Mouse (Mus musculus) hindlimb bud, embryonic 11.5 days (tissue): ENCODE data around the gene Pdss2.
"Not testable (repeated sequence)": the region's sequence is repeated elsewhere in the genome, so short reads cannot be mapped to it uniquely, and the experiment has no call there.

Source experiments
- DNase-seq: peaks from one replicate; pipeline ENCODE4 v3.0.0-alpha.2; 2012; ENCODE audit warnings: low read depth, low spot score; ENCODE audit errors: extremely low spot score

Gene Pdss2

GRCm38 (mm10) chr10:43242215-43242614, 20.9 kb downstream of the Pdss2 start:
- no peak for DNase-seq

GRCm38 (mm10) chr10:43244262-43244806, 23.0 kb downstream of the Pdss2 start:
- DNase-seq: no peak

- no peak for DNase-seq
These were observed 24.3 kb downstream of the Pdss2 start for GRCm38 (mm10) chr10:43245461-43246200.

GRCm38 (mm10) chr10:43247994-43248393, 26.7 kb downstream of the Pdss2 start:
- no peak for DNase-seq

GRCm38 (mm10) chr10:43252324-43252723, 31.0 kb downstream of the Pdss2 start:
- DNase-seq: no peak

- not testable (repeated sequence) for DNase-seq
These were observed 35.7 kb downstream of the Pdss2 start for GRCm38 (mm10) chr10:43256965-43257364.

GRCm38 (mm10) chr10:43257500-43257899, 36.2 kb downstream of the Pdss2 start:
- not testable (repeated sequence) for DNase-seq

- DNase-seq: no peak
These were observed 50.0 kb downstream of the Pdss2 start for GRCm38 (mm10) chr10:43271318-43271717.

GRCm38 (mm10) chr10:43272381-43272780, 51.1 kb downstream of the Pdss2 start:
- no peak for DNase-seq

- DNase-seq: no peak
These were observed 51.8 kb downstream of the Pdss2 start for GRCm38 (mm10) chr10:43273057-43273456.

GRCm38 (mm10) chr10:43275446-43275845, 54.2 kb downstream of the Pdss2 start:
- DNase-seq: no peak

- DNase-seq: no peak
These were observed 54.9 kb downstream of the Pdss2 start for GRCm38 (mm10) chr10:43276116-43276659.

- DNase-seq: no peak
These were observed 56.2 kb downstream of the Pdss2 start for GRCm38 (mm10) chr10:43277266-43278145.

- DNase-seq: no peak
These were observed 58.5 kb downstream of the Pdss2 start for GRCm38 (mm10) chr10:43279637-43280288.

GRCm38 (mm10) chr10:43285541-43285940, 64.3 kb downstream of the Pdss2 start:
- DNase-seq: no peak

GRCm38 (mm10) chr10:43290638-43291230, 69.4 kb downstream of the Pdss2 start:
- no peak for DNase-seq

GRCm38 (mm10) chr10:43291333-43291736, 70.0 kb downstream of the Pdss2 start:
- no peak for DNase-seq

GRCm38 (mm10) chr10:43292454-43292853, 71.2 kb downstream of the Pdss2 start:
- DNase-seq: no peak

- DNase-seq: no peak
These were observed 73.0 kb downstream of the Pdss2 start for GRCm38 (mm10) chr10:43294331-43294730.

GRCm38 (mm10) chr10:43308105-43308810, 87.0 kb downstream of the Pdss2 start:
- DNase-seq: no peak
